ENCODE assay signal across 17 mouse cellular contexts in the genomic region with DNA sequence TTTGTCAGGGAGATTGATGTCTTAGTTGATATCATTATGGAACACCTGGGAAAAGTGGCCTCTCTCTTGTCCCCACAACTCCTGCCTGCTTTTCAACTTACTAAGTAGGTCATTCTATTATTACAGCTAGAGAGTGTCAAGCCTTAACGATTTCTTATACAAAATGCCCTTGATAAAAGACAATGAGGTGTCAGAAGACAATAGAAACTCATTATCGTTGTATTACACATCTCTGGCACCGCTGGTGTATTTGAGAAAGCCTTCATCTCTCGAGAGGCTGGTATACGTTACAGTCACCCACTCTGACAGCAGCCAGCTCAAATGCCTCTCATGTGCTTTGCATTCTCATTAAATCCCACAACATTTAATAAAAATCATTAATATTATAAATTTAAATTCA.
DNase-seq lines count a peak whose midpoint lies in the region; ATAC-seq and TF ChIP-seq lines count a peak whose summit lies in the region.
"Had no signal": no experiment of that assay in that cellular context is flagged by ENCODE, and none has a peak within 500 bp of the region (broad histone marks: within the 10 kb centered on the region; RNA-seq: fewer than 3 reads in every experiment).

No protein-coding gene starts in this region.

- WGBS in forebrain, postnatal 0 days: 21% methylated on average over 5 of the region's 5 CpGs
- 39% methylated on average over 5 of the region's 5 CpGs for WGBS in forebrain, embryonic 10.5 days
- WGBS in lung, postnatal 0 days: 38% methylated on average over 5 of the region's 5 CpGs
- 37% methylated on average over 5 of the region's 5 CpGs for WGBS in hindbrain, postnatal 0 days

- no peaks in the 10 kb centered on the region for H3K27me3 ChIP-seq in forebrain, postnatal 0 days (ENCODE audit: insufficient read depth, low read length)
- 0 out of 2 replicates have a peak, but pooled peaks cover 6% of the 10 kb centered on the region for H3K27me3 ChIP-seq in forebrain, embryonic 10.5 days (ENCODE audit: poor library complexity, severe bottlenecking)
- no peaks in the 10 kb centered on the region for H3K27me3 ChIP-seq in lung, postnatal 0 days (replicated peaks; ENCODE audit: insufficient read depth, low read length)
- no peaks in the 10 kb centered on the region for H3K27me3 ChIP-seq in hindbrain, postnatal 0 days (ENCODE audit: insufficient read depth, low read length)
- H3K27me3 ChIP-seq: heart, embryonic 13.5 days; intestine, embryonic 15.5 days had no signal

- no peak for TF ChIP-seq CTCF in forebrain, postnatal 0 days (IDR thresholded peaks at IDR 0.05; ENCODE audit: low read depth)
- no peak for TF ChIP-seq CTCF in lung, postnatal 0 days (IDR thresholded peaks at IDR 0.05)
- no peak for TF ChIP-seq CTCF in brain, embryonic 14.5 days (IDR thresholded peaks at IDR 0.05; ENCODE audit: borderline replicate concordance, extremely low read depth, insufficient read depth, insufficient read length)
- TF ChIP-seq CTCF in hindbrain, postnatal 0 days (IDR thresholded peaks at IDR 0.05; ENCODE audit: low read depth): no peak

- DNase-seq in forebrain, postnatal 0 days: peak; percentile 9
- no peak for DNase-seq in forebrain, embryonic 10.5 days (ENCODE audit: extremely low spot score, low spot score)
- DNase-seq in lung, postnatal 0 days (ENCODE audit: low spot score): peak; percentile 36
- no peak for DNase-seq in lung, postnatal 4 days
- DNase-seq in brain, embryonic 14.5 days (ENCODE audit: low read depth): peak; percentile 61
- peak; percentile 33 for DNase-seq in hindbrain, postnatal 0 days (ENCODE audit: low spot score)
- no peak for DNase-seq in cerebellum, postnatal 25 days
- no peak for DNase-seq in right cerebral cortex, postnatal 14 days
- DNase-seq: adrenal gland, postnatal 25 days; gastrocnemius, postnatal 25 days; heart, adult 18-20 months; kidney, adult 8-10 months; kidney, postnatal 14 days; right cerebral cortex, postnatal 25 days had no signal

- H3K9ac ChIP-seq in forebrain, postnatal 0 days: no peak overlapping the region
- no peak overlapping the region for H3K9ac ChIP-seq in lung, postnatal 0 days (replicated peaks; ENCODE audit: low read depth)
- no peak overlapping the region for H3K9ac ChIP-seq in hindbrain, postnatal 0 days (replicated peaks; ENCODE audit: low read length)
- H3K9ac ChIP-seq: heart, embryonic 13.5 days; intestine, embryonic 15.5 days had no signal

- no peak overlapping the region for H3K4me2 ChIP-seq in forebrain, postnatal 0 days (ENCODE audit: low read depth)
- H3K4me2 ChIP-seq in lung, postnatal 0 days (replicated peaks; ENCODE audit: low read depth, low read length): no peak overlapping the region
- H3K4me2 ChIP-seq in hindbrain, postnatal 0 days (ENCODE audit: low read depth, low read length): no peak overlapping the region
- H3K4me2 ChIP-seq: heart, embryonic 13.5 days; intestine, embryonic 15.5 days had no signal

- H3K4me1 ChIP-seq in forebrain, postnatal 0 days (ENCODE audit: insufficient read depth): no peaks in the 10 kb centered on the region; the same call in 1 of the 2 replicates
- peaks cover 28% of the 10 kb centered on the region for H3K4me1 ChIP-seq in forebrain, embryonic 10.5 days
- H3K4me1 ChIP-seq in lung, postnatal 0 days (ENCODE audit: insufficient read depth, low read depth, low read length): no peaks in the 10 kb centered on the region
- H3K4me1 ChIP-seq in hindbrain, postnatal 0 days (ENCODE audit: insufficient read depth, low read length): no peaks in the 10 kb centered on the region

- no peaks in the 10 kb centered on the region for H3K36me3 ChIP-seq in forebrain, postnatal 0 days (ENCODE audit: insufficient read depth)
- no peaks in the 10 kb centered on the region for H3K36me3 ChIP-seq in forebrain, embryonic 10.5 days (replicated peaks)
- no peaks in the 10 kb centered on the region for H3K36me3 ChIP-seq in lung, postnatal 0 days (ENCODE audit: insufficient read depth, low read length)
- no peaks in the 10 kb centered on the region for H3K36me3 ChIP-seq in hindbrain, postnatal 0 days (ENCODE audit: insufficient read depth, low read length)
- H3K36me3 ChIP-seq: embryonic facial prominence, embryonic 10.5 days; heart, embryonic 13.5 days; intestine, embryonic 15.5 days had no signal

- TF ChIP-seq POLR2A in brain, embryonic 14.5 days (IDR thresholded peaks at IDR 0.05; ENCODE audit: borderline replicate concordance, extremely low read depth, insufficient read depth, insufficient read length, poor library complexity, severe bottlenecking): no peak

- peak; percentile 41; the same call in 1 of the 2 replicates for ATAC-seq in forebrain, postnatal 0 days
- no peak for ATAC-seq in lung, postnatal 0 days
- ATAC-seq in hindbrain, postnatal 0 days: peak; percentile 35; the same call in 1 of the 2 replicates
- ATAC-seq: intestine, embryonic 15.5 days had no signal

- no peak overlapping the region for H3K4me3 ChIP-seq in forebrain, postnatal 0 days (ENCODE audit: low read depth, low read length)
- H3K4me3 ChIP-seq in forebrain, embryonic 10.5 days: no peak overlapping the region
- no peak overlapping the region for H3K4me3 ChIP-seq in lung, postnatal 0 days (ENCODE audit: low read depth, low read length)
- H3K4me3 ChIP-seq in hindbrain, postnatal 0 days (ENCODE audit: low read length): no peak overlapping the region
- H3K4me3 ChIP-seq: embryonic facial prominence, embryonic 10.5 days; heart, embryonic 13.5 days; intestine, embryonic 15.5 days had no signal

- TF ChIP-seq EP300 in lung, postnatal 0 days (IDR thresholded peaks at IDR 0.05): no peak

- H3K27ac ChIP-seq in forebrain, postnatal 0 days (ENCODE audit: low read depth, low read length): no peak overlapping the region
- H3K27ac ChIP-seq in forebrain, embryonic 10.5 days: no peak overlapping the region
- no peak overlapping the region for H3K27ac ChIP-seq in lung, postnatal 0 days (ENCODE audit: low read length)
- no peak overlapping the region for H3K27ac ChIP-seq in hindbrain, postnatal 0 days
- H3K27ac ChIP-seq: embryonic facial prominence, embryonic 10.5 days; heart, embryonic 13.5 days; intestine, embryonic 15.5 days had no signal

- no peaks in the 10 kb centered on the region for H3K9me3 ChIP-seq in forebrain, postnatal 0 days (ENCODE audit: low read length)
- no peaks in the 10 kb centered on the region for H3K9me3 ChIP-seq in forebrain, embryonic 10.5 days
- no peaks in the 10 kb centered on the region for H3K9me3 ChIP-seq in lung, postnatal 0 days (ENCODE audit: low read length)
- H3K9me3 ChIP-seq in hindbrain, postnatal 0 days (ENCODE audit: low read length): no peaks in the 10 kb centered on the region
- H3K9me3 ChIP-seq: embryonic facial prominence, embryonic 10.5 days; heart, embryonic 13.5 days; intestine, embryonic 15.5 days had no signal

Comparison
In these comparisons a context has a peak if more than half of its experiments do, and no peak if none do; other contexts are left out.
1. DNase-seq: peak in forebrain, postnatal 0 days (single experiment), lung, postnatal 0 days (single experiment), brain, embryonic 14.5 days (single experiment) and hindbrain, postnatal 0 days (single experiment); none in forebrain, embryonic 10.5 days (single experiment), lung, postnatal 4 days (0 of 2), cerebellum, postnatal 25 days (0 of 2) and right cerebral cortex, postnatal 14 days (single experiment).